Mouse (Mus musculus) layer of hippocampus, adult 2 months (tissue): ENCODE measurements around the gene Trip13. TPM values are rescaled to one million over a fixed set of nuclear protein-coding genes. Genes with fewer than 3 reads are reported as not detected.

Source experiments
- DNase-seq, 2 experiments: peaks; one replicate each; pipeline ENCODE4 v3.0.0; 2022; ENCODE audit warnings: low spot score in 2 of 2
- H3K27ac ChIP-seq: fragments of 200-600 bp; 2 replicates; pipeline ENCODE4 v1.8.1; 2022
- H3K4me3 ChIP-seq: fragments of 200-600 bp; 2 replicates; pipeline ENCODE4 v1.8.1; 2022; ENCODE audit warnings: mild to moderate bottlenecking
- CTCF ChIP-seq: fragments of 200-600 bp; conservative IDR thresholded peaks from 2 replicates; pipeline ENCODE4 v1.8.1; 2022; ENCODE audit warnings: antibody characterized with exemption, mild to moderate bottlenecking, moderate library complexity
- microRNA-seq, 2 experiments: library from miRNA; unstranded; fragments of <30 nt; microRNA quantifications; one replicate each; pipeline ENCODE4 v1.2.0; 2021
- total RNA-seq, 2 experiments: library from RNA; stranded (reverse); gene quantifications; 2 replicates each; pipeline ENCODE4 v1.2.3; 2021

Trip13 gene
- total RNA-seq, 2 experiments from 2014 or later, result 0.49 to 0.76 TPM

- TF ChIP-seq CTCF, result no peak
- Histone ChIP-seq H3K4me3 (no peak overlapping the region), H3K27ac (no peak overlapping the region)
- no peak for DNase-seq
Observed at GRCm38 (mm10) chr13:73872159-73872558, 65.4 kb downstream of the Trip13 start.

Small RNA genes lying within 50 kb of the gene (microRNA-seq; reads per million reads assigned to microRNA genes)
- gene Gm25197, result 0 reads per million in 2 experiments

Other genes with a start within 250 kb of the Trip13 start
- gene Slc6a19, start 232.9 kb downstream of the Trip13 start, total RNA-seq, result not detected
- 1 to 10 TPM; 7.0 to 8.7 TPM for gene Slc12a7, start 204.7 kb downstream of the Trip13 start, total RNA-seq
- 1 to 10 TPM; 6.2 to 8.9 TPM for gene Nkd2, start 90.2 kb downstream of the Trip13 start, total RNA-seq
- gene Brd9, start within 50 bp of the Trip13 start, total RNA-seq, result 100 to 1,000 TPM; 114 to 139 TPM
- gene Zdhhc11, start 26.1 kb upstream of the Trip13 start, total RNA-seq, result not detected
- 100 to 1,000 TPM; 267 to 277 TPM for gene Tppp, start 71.6 kb upstream of the Trip13 start, total RNA-seq
- gene Cep72, start 124.5 kb upstream of the Trip13 start, total RNA-seq, result 1 to 10 TPM in 1 of 2 experiments, under 1 TPM in 1; 0.87 to 2.7 TPM
- 1 to 10 TPM; 2.3 TPM for gene Slc9a3, start 183.7 kb upstream of the Trip13 start, total RNA-seq